Mouse (Mus musculus): ENCODE results near the gene AL731706.2. TPM values are rescaled to one million over a fixed set of nuclear protein-coding genes. Genes with fewer than 3 reads are reported as not detected.

Gene AL731706.2
- not detected in 2 replicates for polyA plus RNA-seq (2012; rRNA removed)

GRCm38 (mm10) chr2:136885579-136885978 lies at the start of gene AL731706.2:
Gene AL731706.2 (minus strand): TSS chr2:136885679.

GRCm38 (mm10) chr2:136891068-136891950 lies 5.8 kb upstream of the AL731706.2 start, which contains the start of the genes Slx4ip, AL731706.1 and Mkks:
Gene Slx4ip (plus strand): TSS chr2:136891218.
Gene AL731706.1 (minus strand): TSS chr2:136891389.
Gene Mkks (minus strand): TSS chr2:136891389.

Other genes with a start within 250 kb of the AL731706.2 start
- gene Snap25, start 172.2 kb downstream of the AL731706.2 start, polyA plus RNA-seq (2012; rRNA removed), result 0.03 and 0.11 TPM in 2 replicates
- gene Slx4ip, start 5.5 kb upstream of the AL731706.2 start, polyA plus RNA-seq (2012; rRNA removed), result 1.3 TPM in 2 replicates
- gene AL731706.1, start 5.7 kb upstream of the AL731706.2 start, polyA plus RNA-seq (2012; rRNA removed), result 10.4 and 12.0 TPM in 2 replicates
- 2.7 and 3.4 TPM in 2 replicates for gene Mkks, start 5.7 kb upstream of the AL731706.2 start, polyA plus RNA-seq (2012; rRNA removed)
- gene Jag1, start 231.0 kb upstream of the AL731706.2 start, polyA plus RNA-seq (2012; rRNA removed), result 0.50 and 0.54 TPM in 2 replicates